10 mouse cellular contexts compared by ENCODE assay signal in genomic region chr7:64149747-64150146, GRCm38 (mm10). TPM values are rescaled to one million over a fixed set of nuclear protein-coding genes. Genes with fewer than 3 reads are reported as not detected.
DNase-seq lines count a peak whose midpoint lies in the region; ATAC-seq and TF ChIP-seq lines count a peak whose summit lies in the region.
"Had no signal": no experiment of that assay in that cellular context is flagged by ENCODE, and none has a peak within 500 bp of the region (broad histone marks: within the 10 kb centered on the region; RNA-seq: fewer than 3 reads in every experiment).

No protein-coding gene starts in this region.

- peaks cover under 1% of the 10 kb centered on the region; the same call in 1 of the 2 replicates for H3K4me1 ChIP-seq in cerebellum, adult 2 months (ENCODE audit: control insufficient read depth, insufficient read depth, low read length)
- H3K4me1 ChIP-seq in hindbrain, postnatal 0 days (ENCODE audit: insufficient read depth, low read length): no peaks in the 10 kb centered on the region
- H3K4me1 ChIP-seq in hindbrain, embryonic 13.5 days (replicated peaks): no peaks in the 10 kb centered on the region
- H3K4me1 ChIP-seq in midbrain, embryonic 14.5 days (ENCODE audit: control insufficient read depth, insufficient read depth, low read length): no peaks in the 10 kb centered on the region
- 0 out of 2 replicates have a peak, but pooled peaks cover 2% of the 10 kb centered on the region for H3K4me1 ChIP-seq in midbrain, embryonic 10.5 days
- H3K4me1 ChIP-seq: limb, embryonic 12.5 days had no signal

- TF ChIP-seq CTCF in cerebellum, adult 2 months (IDR thresholded peaks at IDR 0.05; ENCODE audit: borderline replicate concordance, insufficient read depth, low read depth, low read length): peak; percentile 31; the same call in 1 of the 2 replicates
- TF ChIP-seq CTCF in hindbrain, postnatal 0 days (IDR thresholded peaks at IDR 0.05; ENCODE audit: low read depth): peak; percentile 61

- H3K36me3 ChIP-seq in hindbrain, postnatal 0 days (ENCODE audit: insufficient read depth, low read length): no peaks in the 10 kb centered on the region
- H3K36me3 ChIP-seq in hindbrain, embryonic 13.5 days: no peaks in the 10 kb centered on the region
- H3K36me3 ChIP-seq in midbrain, embryonic 14.5 days (ENCODE audit: control insufficient read depth, insufficient read depth, low read length): no peaks in the 10 kb centered on the region
- H3K36me3 ChIP-seq in midbrain, embryonic 10.5 days: no peaks in the 10 kb centered on the region
- H3K36me3 ChIP-seq: limb, embryonic 12.5 days had no signal

- no peak overlapping the region for H3K9ac ChIP-seq in hindbrain, postnatal 0 days (replicated peaks; ENCODE audit: low read length)
- no peak overlapping the region for H3K9ac ChIP-seq in hindbrain, embryonic 13.5 days
- H3K9ac ChIP-seq in midbrain, embryonic 14.5 days (replicated peaks; ENCODE audit: low read length): no peak overlapping the region
- H3K9ac ChIP-seq: limb, embryonic 12.5 days had no signal

- DNase-seq in cerebellum, adult 2 months: peak in 1 of 2 experiments; percentile 45
- DNase-seq in cerebellum, postnatal 4 days (ENCODE audit: low spot score in 2 of 2): no peak
- DNase-seq in hindbrain, postnatal 0 days (ENCODE audit: low spot score): peak; percentile 62
- peak; percentile 35 for DNase-seq in midbrain, embryonic 14.5 days
- no peak for DNase-seq in midbrain, embryonic 10.5 days (ENCODE audit: low spot score)
- peak; percentile 47 for DNase-seq in naive thymus-derived CD4-positive, alpha-beta T cell, adult 2 months (ENCODE audit: low read depth)
- no peak for DNase-seq in urinary bladder, adult 2 months (ENCODE audit: low spot score)

- WGBS in cerebellum, adult 2 months: 10% methylated on average over 2 of the region's 2 CpGs
- WGBS in hindbrain, postnatal 0 days: 37% methylated on average over 2 of the region's 2 CpGs
- WGBS in hindbrain, embryonic 13.5 days: 60% methylated on average over 2 of the region's 2 CpGs
- WGBS in midbrain, embryonic 14.5 days: 48% methylated on average over 2 of the region's 2 CpGs
- WGBS in midbrain, embryonic 10.5 days: 59% methylated on average over 2 of the region's 2 CpGs

- H3K4me3 ChIP-seq in cerebellum, adult 2 months (replicated peaks; ENCODE audit: insufficient read depth, low read depth, low read length): no peak overlapping the region
- H3K4me3 ChIP-seq in hindbrain, postnatal 0 days (ENCODE audit: low read length): no peak overlapping the region
- no peak overlapping the region for H3K4me3 ChIP-seq in hindbrain, embryonic 13.5 days
- H3K4me3 ChIP-seq in midbrain, embryonic 14.5 days (replicated peaks; ENCODE audit: low read depth, low read length): no peak overlapping the region
- no peak overlapping the region for H3K4me3 ChIP-seq in midbrain, embryonic 10.5 days
- H3K4me3 ChIP-seq: limb, embryonic 12.5 days had no signal

- H3K27ac ChIP-seq in cerebellum, adult 2 months (ENCODE audit: insufficient read depth, low read length): no peak overlapping the region
- H3K27ac ChIP-seq in hindbrain, postnatal 0 days: no peak overlapping the region
- no peak overlapping the region for H3K27ac ChIP-seq in hindbrain, embryonic 13.5 days
- no peak overlapping the region for H3K27ac ChIP-seq in midbrain, embryonic 14.5 days (replicated peaks; ENCODE audit: low read depth, low read length)
- H3K27ac ChIP-seq in midbrain, embryonic 10.5 days (replicated peaks): no peak overlapping the region
- H3K27ac ChIP-seq: limb, embryonic 12.5 days had no signal

- no peaks in the 10 kb centered on the region for H3K27me3 ChIP-seq in cerebellum, adult 2 months (ENCODE audit: control insufficient read depth, insufficient read depth, low read length)
- no peaks in the 10 kb centered on the region for H3K27me3 ChIP-seq in hindbrain, postnatal 0 days (ENCODE audit: insufficient read depth, low read length)
- H3K27me3 ChIP-seq in hindbrain, embryonic 13.5 days: no peaks in the 10 kb centered on the region
- no peaks in the 10 kb centered on the region for H3K27me3 ChIP-seq in midbrain, embryonic 14.5 days (ENCODE audit: control insufficient read depth, insufficient read depth, low read length)
- no peaks in the 10 kb centered on the region for H3K27me3 ChIP-seq in midbrain, embryonic 10.5 days (ENCODE audit: low read depth, poor library complexity, severe bottlenecking)
- H3K27me3 ChIP-seq: limb, embryonic 12.5 days had no signal

- TF ChIP-seq POLR2A in cerebellum, adult 2 months (IDR thresholded peaks at IDR 0.05; ENCODE audit: borderline replicate concordance, insufficient read depth, low read length): no peak

- peak; percentile 45; the same call in 1 of the 2 replicates for ATAC-seq in hindbrain, postnatal 0 days
- no peak for ATAC-seq in hindbrain, embryonic 13.5 days (ENCODE audit: low FRiP score)
- ATAC-seq in midbrain, embryonic 14.5 days (ENCODE audit: low FRiP score, low TSS enrichment): no peak

- H3K4me2 ChIP-seq in hindbrain, postnatal 0 days (ENCODE audit: low read depth, low read length): no peak overlapping the region
- H3K4me2 ChIP-seq in hindbrain, embryonic 13.5 days: no peak overlapping the region
- no peak overlapping the region for H3K4me2 ChIP-seq in midbrain, embryonic 14.5 days (ENCODE audit: low read length)
- H3K4me2 ChIP-seq: limb, embryonic 12.5 days had no signal

- no peaks in the 10 kb centered on the region for H3K9me3 ChIP-seq in hindbrain, postnatal 0 days (ENCODE audit: low read length)
- H3K9me3 ChIP-seq in hindbrain, embryonic 13.5 days: no peaks in the 10 kb centered on the region
- no peaks in the 10 kb centered on the region for H3K9me3 ChIP-seq in midbrain, embryonic 14.5 days (ENCODE audit: control insufficient read depth, low read length)
- H3K9me3 ChIP-seq in midbrain, embryonic 10.5 days (replicated peaks): no peaks in the 10 kb centered on the region
- H3K9me3 ChIP-seq: limb, embryonic 12.5 days had no signal

RNA-seq across cellular contexts. Expression of gene Trpm1, which starts 3.9 kb away (rescaled TPM):
- 0.03 TPM in 1 of 2 replicates, not detected in the other for polyA plus RNA-seq in cerebellum, adult 2 months (2012; rRNA removed)
- total RNA-seq in hindbrain, postnatal 0 days (2014; rRNA removed): 0.16 TPM in 1 of 2 replicates, not detected in the other
- 0.26 and 0.33 TPM in 2 replicates for polyA plus RNA-seq in hindbrain, postnatal 0 days (2015; fragmentation: Nextera tagmentation; extraction: Ambion mirVana)
- polyA plus RNA-seq in hindbrain, embryonic 13.5 days (2015; fragmentation: Nextera tagmentation; extraction: Ambion mirVana): 0.26 and 0.66 TPM in 2 replicates
- 0.93 TPM in 1 of 2 replicates, not detected in the other for polyA plus RNA-seq in midbrain, embryonic 14.5 days (2014; fragmentation: Nextera tagmentation; extraction: Ambion mirVana)
- polyA plus RNA-seq in midbrain, embryonic 10.5 days (2016; fragmentation: Nextera tagmentation; extraction: Ambion mirVana): 0.41 and 6.1 TPM in 2 replicates
- polyA plus RNA-seq in urinary bladder, adult 2 months (2012; rRNA removed): 0.01 TPM in 1 of 2 replicates, not detected in the other
- total RNA-seq: megakaryocyte, adult 5-6 weeks had no signal

Comparison
In these comparisons a context has a peak if more than half of its experiments do, and no peak if none do; other contexts are left out.
1. DNase-seq: peak in hindbrain, postnatal 0 days (single experiment), midbrain, embryonic 14.5 days (single experiment) and naive thymus-derived CD4-positive, alpha-beta T cell, adult 2 months (single experiment); none in cerebellum, postnatal 4 days (0 of 2), midbrain, embryonic 10.5 days (single experiment) and urinary bladder, adult 2 months (single experiment).